Mouse (Mus musculus) ES-E14 (cell line): ENCODE data around the gene Tut7.

Source experiments
- CHD2 ChIP-seq: IDR thresholded peaks from 2 replicates; pipeline ENCODE4 v1.6.1; 2014; ENCODE audit warnings: mild to moderate bottlenecking, low read depth, low read length, inconsistent platforms
- HCFC1 ChIP-seq: IDR thresholded peaks from 2 replicates; pipeline ENCODE4 v1.6.1; 2012; ENCODE audit warnings: low read length, inconsistent platforms, borderline replicate concordance; ENCODE audit not compliant: insufficient read depth
- MAFK ChIP-seq: IDR thresholded peaks from 2 replicates; pipeline ENCODE4 v1.6.1; 2014; ENCODE audit warnings: mild to moderate bottlenecking, low read depth, low read length, inconsistent platforms; ENCODE audit not compliant: insufficient read depth
- ZC3H11A ChIP-seq: IDR thresholded peaks from 2 replicates; pipeline ENCODE4 v1.6.1; 2012; ENCODE audit warnings: low read depth, mild to moderate bottlenecking, inconsistent platforms, low read length, borderline replicate concordance
- ZNF384 ChIP-seq: IDR thresholded peaks from 2 replicates; pipeline ENCODE4 v1.6.1; 2012; ENCODE audit warnings: low read depth, low read length, inconsistent platforms

- TF ChIP-seq HCFC1 = no peak
- no peak for TF ChIP-seq MAFK
- no peak for TF ChIP-seq CHD2
- no peak for TF ChIP-seq ZNF384
- TF ChIP-seq ZC3H11A = no peak
Measured at GRCm38 (mm10) chr13:59741096-59741495, 81.9 kb downstream of the Tut7 start.
